Comparison of ENCODE assay signal across 26 mouse cellular contexts in genomic region chr1:186581666-186582065, GRCm38 (mm10).
A peak's percentile ranks its signal among the peaks of the same experiment; 100 is the strongest.
DNase-seq lines count a peak whose midpoint lies in the region; ATAC-seq and TF ChIP-seq lines count a peak whose summit lies in the region.
"Had no signal": no experiment of that assay in that cellular context is flagged by ENCODE, and none has a peak within 500 bp of the region (broad histone marks: within the 10 kb centered on the region; RNA-seq: fewer than 3 reads in every experiment).

No protein-coding gene starts in this region.

- peak overlapping the region; percentile 38; the same call in 1 of the 2 replicates for H3K27ac ChIP-seq in heart, embryonic 13.5 days (replicated peaks)
- peak overlapping the region; percentile 57 for H3K27ac ChIP-seq in lung, embryonic 15.5 days
- H3K27ac ChIP-seq: forebrain, embryonic 12.5 days; kidney, embryonic 15.5 days; layer of hippocampus, adult 2 months; left cerebral cortex, adult 2 months; limb, embryonic 12.5 days; liver, embryonic 12.5 days; midbrain, embryonic 12.5 days; neural tube, embryonic 13.5 days had no signal

- H3K4me1 ChIP-seq in heart, embryonic 13.5 days = peaks cover 61% of the 10 kb centered on the region
- H3K4me1 ChIP-seq in lung, embryonic 15.5 days = peaks cover 25% of the 10 kb centered on the region
- H3K4me1 ChIP-seq: forebrain, embryonic 12.5 days; kidney, embryonic 15.5 days; liver, embryonic 12.5 days; megakaryocyte, embryonic 14.5 days; midbrain, embryonic 12.5 days; neural tube, embryonic 13.5 days had no signal

- intact Hi-C loops in heart, postnatal 10 days (cut with DNase I) = no loop called here

- H3ac ChIP-seq in myocyte (ENCODE audit: control insufficient read depth, insufficient read length) = no peak overlapping the region

- 54% methylated on average over 2 of the region's 2 CpGs for WGBS in heart, embryonic 13.5 days
- WGBS in lung, embryonic 15.5 days = 24% methylated on average over 2 of the region's 2 CpGs

- no peak overlapping the region for H3K9ac ChIP-seq in heart, embryonic 13.5 days
- no peak overlapping the region for H3K9ac ChIP-seq in lung, embryonic 15.5 days
- H3K9ac ChIP-seq: forebrain, embryonic 12.5 days; kidney, embryonic 15.5 days; limb, embryonic 12.5 days; liver, embryonic 12.5 days; liver, postnatal 0 days; midbrain, embryonic 12.5 days; neural tube, embryonic 13.5 days had no signal

- H3K79me2 ChIP-seq in myocyte (ENCODE audit: control insufficient read depth, insufficient read depth) = no peaks in the 10 kb centered on the region

- no peak for DNase-seq in heart, postnatal 10 days
- DNase-seq in lung, postnatal 14 days = no peak
- DNase-seq in Muller cell, postnatal 12 days (ENCODE audit: inconsistent ontology term) = peak; percentile 61
- no peak for DNase-seq in spleen, postnatal 10 days (ENCODE audit: low spot score in 2 of 2)
- DNase-seq: adrenal gland, adult 8-10 months; B cell, adult 2 months; cerebellum, adult 2 months; cerebellum, postnatal 14 days; gastrocnemius, postnatal 10 days; kidney, adult 18-20 months; kidney, postnatal 25 days; liver, postnatal 0 days; thymus, postnatal 4 days had no signal

- no peak for ATAC-seq in heart, embryonic 13.5 days (ENCODE audit: extremely low read depth, insufficient number of reproducible peaks, low FRiP score, low TSS enrichment)
- no peak for ATAC-seq in lung, embryonic 15.5 days (ENCODE audit: borderline replicate concordance, extremely low read depth, low FRiP score, low TSS enrichment)
- ATAC-seq: hindbrain, embryonic 16.5 days; liver, embryonic 12.5 days; liver, postnatal 0 days had no signal

- TF ChIP-seq POLR2A in myocyte (IDR thresholded peaks at IDR 0.05; ENCODE audit: insufficient read length, low read depth) = no peak

- H3K4me3 ChIP-seq in heart, embryonic 13.5 days = no peak overlapping the region
- H3K4me3 ChIP-seq in lung, embryonic 15.5 days = no peak overlapping the region
- H3K4me3 ChIP-seq in myocyte = no peak overlapping the region
- H3K4me3 ChIP-seq: forebrain, embryonic 12.5 days; kidney, embryonic 15.5 days; layer of hippocampus, adult 2 months; left cerebral cortex, adult 2 months; limb, embryonic 12.5 days; liver, embryonic 12.5 days; megakaryocyte, embryonic 14.5 days; midbrain, embryonic 12.5 days; neural tube, embryonic 13.5 days had no signal

- H3K36me3 ChIP-seq in heart, embryonic 13.5 days = no peaks in the 10 kb centered on the region
- H3K36me3 ChIP-seq in lung, embryonic 15.5 days = no peaks in the 10 kb centered on the region
- H3K36me3 ChIP-seq in myocyte (ENCODE audit: control insufficient read depth, insufficient read depth) = no peaks in the 10 kb centered on the region
- H3K36me3 ChIP-seq: forebrain, embryonic 12.5 days; kidney, embryonic 15.5 days; limb, embryonic 12.5 days; liver, embryonic 12.5 days; midbrain, embryonic 12.5 days; neural tube, embryonic 13.5 days had no signal

- H3K4me2 ChIP-seq in heart, embryonic 13.5 days = no peak overlapping the region
- no peak overlapping the region for H3K4me2 ChIP-seq in lung, embryonic 15.5 days
- peak overlapping the region; percentile 4 for H3K4me2 ChIP-seq in myocyte (ENCODE audit: low read depth)
- H3K4me2 ChIP-seq: forebrain, embryonic 12.5 days; kidney, embryonic 15.5 days; limb, embryonic 12.5 days; liver, embryonic 12.5 days; midbrain, embryonic 12.5 days; neural tube, embryonic 13.5 days had no signal

- no peaks in the 10 kb centered on the region for H3K9me3 ChIP-seq in heart, embryonic 13.5 days
- no peaks in the 10 kb centered on the region for H3K9me3 ChIP-seq in lung, embryonic 15.5 days
- H3K9me3 ChIP-seq: forebrain, embryonic 12.5 days; kidney, embryonic 15.5 days; limb, embryonic 12.5 days; liver, embryonic 12.5 days; midbrain, embryonic 12.5 days; neural tube, embryonic 13.5 days had no signal

- no peaks in the 10 kb centered on the region for H3K27me3 ChIP-seq in heart, embryonic 13.5 days (replicated peaks)
- peaks cover 5% of the 10 kb centered on the region; the same call in 1 of the 2 replicates for H3K27me3 ChIP-seq in lung, embryonic 15.5 days
- H3K27me3 ChIP-seq in myocyte (ENCODE audit: control insufficient read depth, insufficient read depth, insufficient read length) = no peaks in the 10 kb centered on the region
- H3K27me3 ChIP-seq: forebrain, embryonic 12.5 days; kidney, embryonic 15.5 days; limb, embryonic 12.5 days; liver, embryonic 12.5 days; megakaryocyte, embryonic 14.5 days; midbrain, embryonic 12.5 days; neural tube, embryonic 13.5 days had no signal

TF ChIP-seq in myocyte, 11 proteins besides CTCF, POLR2A, EP300 and RAD21:
- TF ChIP-seq MYOG (IDR thresholded peaks at IDR 0.05; ENCODE audit: control insufficient read depth in 1 of 3, insufficient read depth in 1 of 3, insufficient read length in 2 of 3, low read depth in 2 of 3) (no peak), MAX (IDR thresholded peaks at IDR 0.05; ENCODE audit: low read depth) (no peak), CEBPB (IDR thresholded peaks at IDR 0.05; ENCODE audit: insufficient read depth, poor library complexity, severe bottlenecking) (no peak), TCF12 (IDR thresholded peaks at IDR 0.05; ENCODE audit: insufficient read depth, poor library complexity, severe bottlenecking) (no peak), REST (IDR thresholded peaks at IDR 0.05; ENCODE audit: insufficient read depth, insufficient read length) (no peak), SRF (IDR thresholded peaks at IDR 0.05; ENCODE audit: control insufficient read depth, insufficient read length, low read depth) (no peak), POLR2AphosphoS2 (IDR thresholded peaks at IDR 0.05; ENCODE audit: insufficient read length, low read depth) (no peak), E2F4 (IDR thresholded peaks at IDR 0.05; ENCODE audit: insufficient read depth) (no peak), MYOD1 (IDR thresholded peaks at IDR 0.05; ENCODE audit: control insufficient read depth in 1 of 3, insufficient read length in 2 of 3, low read depth in 2 of 3) (no peak), USF1 (IDR thresholded peaks at IDR 0.05; ENCODE audit: low read depth) (no peak), TCF3 (IDR thresholded peaks at IDR 0.05; ENCODE audit: insufficient read length, low read depth) (no peak)
